Mouse (Mus musculus) adrenal gland, adult 18-20 months (tissue): ENCODE results near the gene Cmc2. TPM values are rescaled to one million over a fixed set of nuclear protein-coding genes. Genes with fewer than 3 reads are reported as not detected.

ENCODE experiments used
- DNase-seq, 2 experiments: peaks; one replicate each; pipeline ENCODE4 v3.0.0; 2021 to 2022; ENCODE audit warnings: low spot score in 2 of 2
- total RNA-seq, 2 experiments: library from RNA; stranded (reverse); gene quantifications; 1 replicate in 1 of 2; 2 replicates in 1 of 2; pipeline ENCODE4 v1.2.3; 2021

The Cmc2 gene
- total RNA-seq, 2 experiments from 2014 or later, result 53.0 to 57.0 TPM

DNA sequence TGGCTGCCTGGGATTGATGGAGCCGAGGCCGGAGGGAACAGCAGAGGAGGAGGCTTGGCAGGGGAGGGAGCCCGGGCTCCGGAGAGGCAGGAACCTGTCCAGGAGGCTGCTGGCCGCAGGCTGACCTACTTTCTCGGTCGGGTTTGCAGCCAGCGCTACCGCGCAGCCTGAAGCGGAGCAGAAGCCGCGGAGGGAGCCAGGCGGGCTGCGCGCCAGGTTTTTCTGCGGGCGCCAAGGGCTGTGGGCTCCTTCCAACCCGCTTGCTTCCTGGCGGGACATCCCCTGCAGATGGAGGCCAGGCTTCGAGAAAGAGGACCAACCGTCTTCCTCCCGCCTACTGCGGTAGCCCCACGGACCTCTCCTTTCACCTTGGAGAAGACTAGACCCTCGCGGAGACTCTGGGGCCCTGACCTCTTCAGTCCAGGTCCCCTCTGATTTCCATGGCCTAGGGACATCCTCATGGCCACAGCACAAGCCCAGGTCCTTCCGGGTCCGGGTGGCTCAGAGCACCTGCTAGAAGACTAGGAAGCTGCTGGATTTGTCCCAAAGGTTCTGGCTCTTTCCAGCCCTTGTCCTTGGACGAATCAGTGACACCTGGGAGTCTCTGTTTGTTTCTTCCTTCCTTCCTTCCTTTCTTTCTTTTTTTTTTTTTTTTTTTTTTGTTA is 57.8 kb downstream of the Cmc2 start:
- DNase-seq, result peak; percentile 59 to 69

DNA sequence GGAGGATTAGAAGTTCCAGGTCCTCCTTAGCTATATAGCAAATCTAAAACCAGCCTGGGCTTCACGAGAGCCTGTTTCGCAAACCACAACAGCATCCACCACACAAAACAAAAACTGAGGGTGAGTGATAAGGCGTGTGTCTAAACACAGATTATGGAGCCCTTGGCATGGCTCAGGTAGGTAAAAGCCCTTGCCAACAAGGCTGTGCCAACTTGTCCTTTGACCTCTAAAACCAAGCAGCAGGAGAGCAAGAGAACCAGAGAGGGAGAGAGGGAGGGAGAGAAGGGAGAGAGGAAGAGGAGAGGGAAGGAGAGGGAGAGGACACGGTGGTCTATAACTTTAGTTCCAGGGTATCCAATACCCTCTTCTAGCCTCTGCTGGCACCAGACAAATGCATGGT is 59.1 kb downstream of the Cmc2 start:
- DNase-seq, result no peak

DNA sequence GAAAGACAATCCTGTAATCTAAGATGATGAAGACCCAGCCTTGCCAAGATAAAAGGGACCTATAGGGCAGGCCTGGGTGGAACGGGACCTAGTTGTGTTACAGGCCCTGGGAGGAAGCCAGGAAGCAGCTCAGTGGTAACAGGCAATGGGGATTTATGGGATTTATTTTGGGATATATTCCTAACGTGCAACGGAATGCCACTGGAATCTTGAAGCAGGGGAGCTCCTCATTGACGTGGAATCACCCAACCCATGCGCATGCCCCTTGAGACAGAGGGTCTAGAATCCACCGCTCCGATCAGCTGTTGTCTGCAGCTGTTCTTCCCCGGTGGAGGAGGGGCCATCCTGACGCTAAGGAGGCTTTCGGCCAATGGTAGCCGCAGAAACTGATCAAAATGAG is 69.2 kb downstream of the Cmc2 start:
- DNase-seq, result no peak

DNA sequence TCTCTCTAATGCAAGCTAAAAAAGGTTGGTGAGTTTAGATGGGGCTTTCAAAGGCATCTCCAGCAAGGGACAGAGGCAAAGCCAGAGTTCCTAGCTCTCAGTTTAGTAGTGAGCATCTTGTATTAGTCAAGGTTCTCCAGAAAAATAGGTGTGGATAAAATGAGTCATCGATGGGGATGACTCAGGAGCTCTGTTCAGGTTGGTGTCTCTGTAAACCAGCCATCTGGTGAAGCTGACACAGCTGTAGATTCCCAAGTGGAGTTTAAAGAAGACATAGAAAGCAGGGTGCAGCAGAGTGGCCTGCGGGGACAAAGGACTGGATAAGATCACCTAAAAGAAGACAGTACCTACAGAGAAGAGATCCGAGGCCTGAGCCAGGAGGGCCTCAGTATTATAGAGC is 73.2 kb downstream of the Cmc2 start:
- DNase-seq, result no peak

DNA sequence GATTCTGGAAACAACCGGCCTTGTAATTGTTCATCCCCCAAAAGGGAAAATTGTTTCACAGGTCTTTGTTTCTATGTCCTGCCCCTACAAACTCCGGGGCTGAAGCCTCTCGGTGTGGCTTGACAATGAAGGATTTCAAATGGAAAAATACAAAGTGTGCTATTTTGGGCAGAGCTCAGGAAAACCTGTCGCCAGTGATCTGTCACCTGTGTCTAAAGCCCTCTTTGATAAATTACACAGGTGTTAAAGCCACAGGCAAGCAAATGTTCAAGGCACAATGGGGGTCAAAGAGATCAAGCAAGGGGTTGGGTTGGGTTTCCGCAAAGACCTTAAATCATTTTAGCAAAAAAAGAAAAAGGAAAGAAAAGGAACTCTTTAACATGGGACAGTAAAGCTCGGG is 78.6 kb downstream of the Cmc2 start:
- no peak for DNase-seq

Other genes starting within 250 kb of the Cmc2 start
- gene Cdyl2, start 188.5 kb downstream of the Cmc2 start, total RNA-seq, result 1 to 10 TPM; 4.6 to 6.1 TPM
- 1 to 10 TPM; 2.6 to 2.7 TPM for gene Cenpn, start 275 bp upstream of the Cmc2 start, total RNA-seq
- gene Atmin, start 21.9 kb upstream of the Cmc2 start, total RNA-seq, result 10 to 100 TPM; 24.3 to 25.0 TPM
- gene 1700030J22Rik, start 57.5 kb upstream of the Cmc2 start, total RNA-seq, result 1 to 10 TPM; 1.4 to 1.5 TPM
- 100 to 1,000 TPM; 140 to 168 TPM for gene Gcsh, start 72.1 kb upstream of the Cmc2 start, total RNA-seq
- gene Pkd1l2, start 161.0 kb upstream of the Cmc2 start, total RNA-seq, result 1 to 10 TPM; 1.0 to 2.9 TPM
- gene Bco1, start 174.4 kb upstream of the Cmc2 start, total RNA-seq, result under 1 TPM in 1 of 2 experiments, not detected in 1; 0.42 TPM
- gene Gan, start 236.7 kb upstream of the Cmc2 start, total RNA-seq, result 10 to 100 TPM in 1 of 2 experiments, 1 to 10 TPM in 1; 7.4 to 13.2 TPM